Mouse (Mus musculus) cerebellum, adult 2 months (tissue): ENCODE measurements around the gene Cog2.

Experiments
- CTCF ChIP-seq: fragments of 200-500 bp; IDR thresholded peaks from 2 replicates; pipeline ENCODE4 v1.5.1; 2011; ENCODE audit warnings: low read depth, mild to moderate bottlenecking, control low read depth, low read length, moderate library complexity, borderline replicate concordance; ENCODE audit not compliant: insufficient read depth
- POLR2A ChIP-seq: fragments of 200-500 bp; IDR thresholded peaks from 2 replicates; pipeline ENCODE4 v1.6.1; 2011; ENCODE audit warnings: low read length, control low read depth, borderline replicate concordance; ENCODE audit not compliant: insufficient read depth

DNA sequence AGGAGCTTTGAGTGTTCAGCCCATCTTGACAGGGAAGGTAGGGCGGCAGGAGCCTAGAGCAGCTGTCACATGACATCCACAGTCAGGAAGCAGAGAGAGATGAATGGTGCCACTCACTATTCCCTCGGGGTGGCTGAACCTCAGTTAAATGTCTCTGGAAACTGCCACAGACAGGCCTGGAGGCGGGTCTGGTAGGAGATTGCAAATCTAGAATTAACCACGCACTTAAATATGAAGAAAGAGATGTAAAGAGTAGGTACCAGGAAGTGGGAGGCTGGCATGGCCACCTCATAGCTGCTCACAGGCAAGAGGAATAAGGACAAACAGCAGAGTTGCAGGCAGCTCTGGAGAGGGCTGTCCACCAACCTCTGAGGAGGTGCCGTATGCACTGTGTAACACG lies 3.4 kb upstream of the Cog2 start:
- TF ChIP-seq CTCF: no peak
- TF ChIP-seq POLR2A: no peak
